Mouse (Mus musculus) heart, adult 11 months (tissue): ENCODE results near the gene Gm12830.

Experiments used
- DNase-seq: peaks from one replicate; pipeline ENCODE4 v3.0.0; 2022

Gene Gm12830

DNA sequence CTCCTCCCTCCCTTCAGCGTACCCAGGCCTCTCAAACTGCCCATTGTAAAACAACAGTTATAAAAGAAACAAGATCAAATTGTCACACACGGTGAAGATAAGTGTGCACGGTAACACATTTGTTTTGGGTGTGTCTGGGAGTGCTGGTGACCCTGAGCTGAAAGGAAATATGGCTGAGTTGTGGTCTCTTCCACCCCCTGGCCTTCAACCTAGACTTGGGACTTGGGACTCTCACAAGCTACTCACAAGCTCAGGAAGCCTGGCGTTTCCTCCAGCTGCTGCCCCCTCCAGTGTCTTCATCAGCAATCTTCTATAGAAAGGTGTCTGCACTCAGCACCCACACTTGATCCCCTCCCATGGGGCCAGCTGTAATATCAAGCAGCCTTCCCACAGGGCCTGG, 24.1 kb downstream of the Gm12830 start:
- DNase-seq = no peak

DNA sequence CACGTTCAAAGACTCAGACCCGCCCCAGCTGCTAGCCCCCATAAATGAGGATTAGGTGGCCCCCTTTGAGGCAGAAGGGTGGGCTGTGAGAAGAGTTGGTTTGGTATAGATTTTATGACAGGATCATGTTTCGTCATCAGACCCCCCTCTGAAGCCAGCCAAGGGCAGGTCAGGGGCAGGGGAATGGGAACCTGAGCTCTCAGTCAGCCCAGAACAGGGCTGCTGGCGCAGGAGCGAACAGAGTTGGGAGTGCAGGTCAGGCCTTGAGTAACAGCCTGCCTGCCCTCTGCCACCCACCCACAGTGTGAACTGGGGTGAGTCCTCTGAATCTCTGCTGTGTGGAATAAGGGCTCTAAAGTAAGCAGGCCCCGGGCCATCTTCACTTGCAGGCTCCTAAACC, 25.2 kb downstream of the Gm12830 start:
- no peak for DNase-seq

DNA sequence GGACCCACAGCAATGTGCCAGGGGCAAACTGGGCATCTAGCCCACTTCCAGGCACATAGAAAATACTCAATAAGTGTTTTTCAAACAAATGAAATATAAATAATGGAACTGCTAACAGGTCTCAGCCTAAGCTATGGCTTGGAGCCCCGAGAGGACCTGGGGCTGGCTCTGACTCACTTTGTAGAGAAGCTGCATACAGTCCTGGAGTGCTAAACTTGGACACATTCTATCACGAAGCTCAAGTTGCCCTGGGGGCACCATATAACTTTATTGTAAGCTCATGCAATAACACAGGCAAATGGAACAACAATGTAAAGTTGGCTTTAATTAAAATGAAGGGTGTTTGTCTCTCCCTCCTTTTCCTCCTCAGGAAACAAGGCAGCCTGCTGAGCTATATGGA, 32.4 kb downstream of the Gm12830 start:
- no peak for DNase-seq

DNA sequence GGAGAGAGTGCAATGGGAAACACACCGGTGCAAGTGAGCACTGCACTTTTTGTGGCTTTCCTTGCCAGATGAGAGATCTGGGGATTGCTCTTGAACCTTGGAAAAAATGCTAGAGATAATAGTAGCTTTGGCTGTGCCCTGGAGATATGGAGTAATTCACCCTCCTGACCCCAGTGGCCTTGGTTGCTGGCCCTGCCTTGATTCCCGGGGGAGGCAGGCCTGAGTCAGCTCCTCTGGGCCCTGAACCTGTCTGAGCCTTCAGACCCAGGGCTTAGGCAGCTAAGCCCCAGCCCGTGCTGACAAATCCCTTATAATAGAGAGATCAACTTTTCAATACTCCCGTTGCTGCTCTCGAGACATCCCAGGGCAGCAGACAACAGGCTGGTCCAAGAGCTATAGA, 36.9 kb downstream of the Gm12830 start:
- no peak for DNase-seq

DNA sequence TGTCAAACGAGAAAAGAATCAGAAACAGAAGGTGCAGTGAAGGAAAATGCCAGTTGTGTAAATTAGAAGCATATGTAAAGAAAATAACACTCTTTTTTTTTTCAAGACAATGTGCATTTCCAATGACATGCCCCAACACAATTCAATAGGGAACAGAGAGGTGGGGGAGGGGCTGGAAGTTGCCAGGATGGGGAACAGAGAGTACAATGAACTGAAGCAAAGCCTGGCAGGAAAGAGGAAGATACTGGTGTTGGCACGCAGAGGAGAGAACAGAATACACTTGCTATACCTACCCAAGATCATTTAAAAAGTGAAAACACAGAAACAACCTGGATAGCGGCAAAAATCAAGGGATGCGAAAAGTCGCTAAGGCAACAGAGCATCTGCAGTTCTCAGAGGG, 41.6 kb downstream of the Gm12830 start:
- DNase-seq = no peak

DNA sequence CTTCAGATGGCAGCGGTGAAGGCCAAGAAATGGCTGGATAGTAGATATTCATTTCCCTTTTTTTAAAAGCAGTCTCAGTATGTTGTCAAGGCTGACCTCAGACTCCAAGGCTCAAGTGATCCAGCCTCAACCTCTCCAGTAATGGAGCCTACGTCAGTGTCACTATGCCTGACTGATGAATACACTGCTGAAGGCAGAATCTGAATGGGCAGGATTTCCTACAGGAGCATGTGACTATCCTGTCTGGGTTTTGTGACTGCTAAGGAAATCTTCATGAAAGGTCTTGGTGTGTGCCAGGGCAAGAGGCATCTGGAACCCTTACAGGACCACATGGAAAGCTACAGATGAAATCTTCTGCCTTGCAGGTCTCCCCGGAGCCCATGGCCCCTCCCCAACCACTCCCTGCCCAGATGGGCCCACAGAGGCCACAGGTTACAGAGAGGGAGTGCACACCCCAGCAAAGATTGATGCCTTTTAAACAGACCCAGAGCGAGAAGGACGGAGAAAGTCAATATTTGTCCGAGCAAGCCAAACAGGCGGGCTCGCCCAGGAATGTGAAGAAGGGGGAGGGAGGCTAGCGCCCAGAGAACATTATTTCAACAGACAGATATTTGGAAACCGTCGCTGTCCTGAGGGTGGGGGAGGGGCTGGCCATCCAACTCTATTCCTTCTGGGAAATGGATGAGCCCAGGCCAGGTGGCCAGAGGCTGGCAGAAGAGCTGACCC, 48.4 kb downstream of the Gm12830 start:
- peak; percentile 72 for DNase-seq

DNA sequence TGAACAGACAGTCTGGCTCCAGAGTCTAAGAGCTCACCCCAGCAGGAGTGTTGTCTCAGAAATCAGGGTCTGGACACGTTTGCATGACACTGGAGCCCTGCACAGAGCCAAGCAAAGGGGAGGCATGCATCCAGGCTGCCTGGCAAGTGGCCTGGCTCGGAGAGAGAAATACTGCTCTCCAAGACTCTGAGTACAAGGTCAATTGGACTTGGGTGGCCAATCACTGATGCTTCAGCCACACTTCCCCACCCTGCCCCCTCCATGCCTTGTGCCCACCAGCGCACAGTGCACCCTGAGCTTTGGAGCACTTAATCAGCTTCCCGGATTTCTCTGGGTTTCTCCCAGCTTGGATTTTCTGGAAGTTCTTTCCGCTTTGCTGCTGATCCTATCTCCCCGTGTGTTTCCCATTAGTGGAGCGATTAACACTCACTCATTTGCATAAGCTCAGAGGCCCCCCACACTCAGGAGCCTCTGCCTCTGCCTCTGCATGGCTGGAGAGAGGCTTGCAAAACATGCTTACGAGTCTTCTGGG, 55.0 kb downstream of the Gm12830 start:
- peak; percentile 82 for DNase-seq

DNA sequence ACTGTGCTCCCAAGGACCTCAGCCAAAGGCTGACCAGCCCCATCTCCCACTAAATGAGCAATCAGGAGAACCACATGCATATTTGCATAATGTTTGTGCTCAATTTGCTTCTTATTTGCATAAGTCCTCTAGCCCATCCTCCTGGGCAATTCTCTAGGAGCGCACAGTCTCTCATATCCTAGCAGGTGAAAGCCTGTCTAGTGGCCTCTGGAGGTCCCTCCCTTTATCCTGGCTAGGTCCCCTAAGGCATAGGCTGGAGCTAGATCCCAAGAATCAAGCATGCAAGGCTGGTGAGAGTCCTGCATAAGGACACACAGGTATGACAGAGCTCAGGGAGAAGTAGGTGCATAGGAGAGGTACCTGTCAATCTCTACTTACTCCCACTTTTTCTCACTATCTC, 60.7 kb downstream of the Gm12830 start:
- DNase-seq = peak; percentile 78

DNA sequence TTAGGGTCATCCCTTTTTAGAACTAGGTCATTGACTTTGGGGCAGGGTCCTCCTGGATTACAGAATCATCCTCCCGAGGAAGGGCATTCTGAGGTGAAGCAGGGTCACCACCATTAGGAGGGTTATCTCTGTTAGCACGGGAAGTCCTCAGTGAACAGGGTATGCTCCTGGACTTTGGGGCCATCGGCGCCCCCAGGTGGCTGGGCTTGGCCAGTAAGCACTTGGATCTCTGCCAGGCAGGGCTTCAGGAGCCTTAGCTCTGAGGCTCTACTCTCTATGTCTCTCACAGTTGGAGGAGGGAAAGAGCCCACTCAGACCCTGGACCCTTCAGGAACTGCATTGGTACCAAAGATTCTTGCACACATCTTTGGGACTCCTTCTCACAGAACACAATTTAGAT, 76.3 kb downstream of the Gm12830 start:
- DNase-seq = no peak

DNA sequence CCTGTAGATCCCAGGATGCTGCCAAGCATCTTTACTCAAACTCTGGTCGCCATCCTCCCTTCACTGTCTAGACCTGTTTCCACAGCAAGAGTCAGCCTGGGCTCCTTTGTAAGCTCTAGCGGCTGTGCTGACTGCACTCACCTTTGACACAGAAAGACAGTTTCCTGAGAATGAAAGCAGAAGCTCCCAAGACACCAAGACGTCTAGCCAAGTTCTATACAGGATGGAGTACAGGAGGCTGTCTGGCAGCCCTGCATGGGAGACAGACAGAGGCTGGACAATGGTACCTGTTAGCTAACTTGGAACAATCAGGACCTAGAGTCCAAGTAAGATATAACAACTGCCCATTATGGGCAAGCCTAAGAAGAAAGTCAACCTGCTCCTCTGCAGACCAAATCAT, 78.4 kb downstream of the Gm12830 start:
- DNase-seq = no peak

DNA sequence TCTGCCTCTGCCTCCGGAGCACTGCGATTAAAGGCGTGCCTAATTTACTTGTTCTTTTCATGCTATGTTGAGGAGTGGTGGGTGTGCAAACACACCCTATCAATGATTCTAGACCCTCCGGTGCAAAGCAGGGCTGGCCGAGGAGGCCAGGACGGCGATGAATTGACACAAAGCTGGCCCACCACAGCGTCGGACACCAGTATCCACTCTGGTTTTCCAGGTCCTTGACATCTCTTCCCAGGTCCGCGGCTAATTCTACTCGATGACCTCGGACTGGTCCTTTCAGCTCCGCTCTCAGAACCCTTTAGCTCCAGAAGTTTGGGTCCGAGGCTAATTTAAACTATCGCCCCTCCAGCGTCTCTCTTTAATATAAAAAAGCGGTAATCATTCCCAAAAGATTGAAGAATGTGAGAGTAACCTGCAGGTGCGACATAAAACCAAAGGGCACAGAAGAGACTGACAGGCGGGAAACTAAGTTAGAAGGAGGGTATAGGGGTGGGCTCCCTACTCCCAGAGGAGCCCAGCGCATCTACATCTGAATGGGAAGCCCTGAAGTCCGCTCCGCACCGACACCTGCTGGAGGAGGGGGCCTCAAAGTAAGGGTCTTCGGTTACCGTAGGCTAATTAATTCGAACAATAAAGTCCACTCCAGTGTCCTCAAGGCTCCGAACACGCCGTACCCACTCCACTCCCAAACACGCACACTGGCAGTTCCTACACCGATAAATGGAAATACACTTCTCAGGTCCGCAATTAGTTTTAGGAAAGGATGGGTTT, 79.5 kb downstream of the Gm12830 start:
- DNase-seq = no peak

DNA sequence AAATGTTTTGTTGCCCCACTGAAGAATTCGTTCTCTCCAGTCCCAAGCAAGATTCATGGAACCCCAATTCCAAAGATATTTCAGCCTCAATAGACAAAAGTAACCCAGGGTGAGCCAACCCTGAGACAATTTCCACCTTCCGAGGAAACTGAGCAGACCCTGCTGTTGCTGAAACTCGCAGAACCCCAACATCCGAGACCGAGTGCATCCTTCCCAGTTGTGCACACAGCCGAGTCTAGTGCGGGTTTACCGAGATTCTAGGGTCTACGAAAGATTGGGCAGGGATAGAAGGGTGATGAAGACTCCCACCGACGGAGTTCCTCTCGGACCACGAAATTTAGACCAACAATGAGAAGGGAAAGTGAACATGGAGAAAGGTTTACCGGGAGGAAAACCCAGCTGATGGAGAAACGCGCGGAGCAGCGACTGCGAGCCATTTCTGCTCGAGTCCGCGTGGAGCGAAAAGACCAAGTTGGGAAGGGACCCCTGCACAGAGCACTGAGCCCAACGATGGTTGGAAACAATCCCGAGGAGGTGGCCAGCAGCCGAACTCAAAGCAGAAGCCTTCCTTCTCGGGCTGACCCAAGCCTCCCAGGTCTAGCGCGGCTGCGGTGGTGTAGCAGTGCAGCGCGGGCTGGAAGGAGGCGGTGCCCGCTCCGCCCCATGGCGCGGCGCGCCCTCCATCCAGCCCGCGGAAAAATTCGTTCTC, 80.3 kb downstream of the Gm12830 start:
- DNase-seq = no peak

DNA sequence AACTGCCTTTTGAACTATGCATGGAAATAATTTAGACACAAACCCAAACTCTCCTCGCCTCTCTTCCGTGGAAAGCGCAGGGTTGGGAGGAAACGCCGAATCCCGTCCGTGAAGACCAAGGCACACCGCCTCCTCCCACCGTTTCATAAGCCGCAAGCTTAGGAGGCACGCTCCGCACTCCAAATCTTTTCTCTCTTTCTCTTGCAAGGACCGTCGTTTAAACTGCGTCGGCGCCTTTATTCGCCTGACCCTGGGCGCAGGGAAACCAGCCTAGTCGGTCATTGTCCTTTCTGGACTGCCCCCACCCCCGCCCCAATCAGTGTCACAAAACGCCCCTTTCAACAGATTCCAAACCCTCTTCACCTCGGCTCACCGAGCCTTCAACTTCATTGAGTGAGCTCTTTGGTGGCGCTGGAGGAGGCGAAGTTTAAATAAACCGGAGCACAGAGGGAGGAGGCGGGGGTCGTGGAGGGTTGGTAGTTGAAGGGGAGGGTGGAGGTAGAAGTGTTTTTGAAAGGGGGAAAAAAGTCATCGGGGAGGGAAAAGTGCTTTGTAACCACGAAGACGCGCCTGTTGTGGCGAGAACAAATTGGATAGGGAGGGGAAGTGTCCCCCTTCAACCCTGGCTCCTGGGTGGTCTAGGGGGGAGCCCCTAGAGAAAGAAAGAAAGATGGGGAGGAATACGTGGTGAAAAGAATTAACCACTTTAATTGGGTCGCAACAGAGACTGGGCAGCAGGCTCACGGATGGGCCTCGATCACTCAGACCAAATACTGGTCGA, 81.3 kb downstream of the Gm12830 start:
- DNase-seq = no peak

DNA sequence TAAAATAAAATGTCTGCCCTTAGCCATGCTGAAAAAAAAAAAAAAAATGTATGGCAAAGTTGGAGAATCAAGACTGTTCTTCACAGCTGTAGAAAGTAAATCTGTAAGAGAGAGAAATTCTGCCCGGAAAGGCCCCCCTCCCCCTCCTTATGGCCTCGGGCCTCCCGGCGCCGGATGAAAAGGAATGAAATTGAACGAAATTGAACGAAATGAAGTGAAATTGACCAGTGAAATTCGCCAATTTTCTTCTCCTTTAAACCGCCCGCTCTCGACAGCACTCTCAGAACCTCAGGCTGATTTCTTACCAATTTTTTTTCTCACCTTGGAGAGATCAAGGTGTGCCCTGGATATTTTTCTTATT, 81.9 kb downstream of the Gm12830 start:
- no peak for DNase-seq

DNA sequence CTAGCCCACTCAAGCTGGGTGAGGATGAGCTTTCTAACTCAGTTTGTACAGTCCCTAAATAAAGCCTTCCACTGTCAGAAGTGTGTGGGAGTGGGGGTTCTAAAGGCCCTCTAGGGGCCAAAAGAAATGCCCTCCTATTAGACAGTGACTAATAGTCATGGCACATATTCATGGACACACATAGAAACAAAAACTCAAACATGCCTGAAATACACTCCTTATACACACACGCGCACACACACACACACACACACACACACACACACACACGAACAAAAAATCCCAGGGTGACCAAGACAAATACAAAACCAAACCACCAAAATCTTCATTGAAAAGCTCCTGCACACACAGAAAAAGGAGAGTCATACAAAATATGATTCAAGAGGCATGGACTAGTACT, 84.0 kb downstream of the Gm12830 start:
- DNase-seq = no peak
